Mouse (Mus musculus): Measurements from ENCODE around the gene Nkain1. TPM values are rescaled to one million over a fixed set of nuclear protein-coding genes. Genes with fewer than 3 reads are reported as not detected.

Nkain1 gene
- polyA plus RNA-seq, 1 experiment: 109 TPM

GRCm38 (mm10) chr4:130559220-130559619, 14.8 kb downstream of the Nkain1 start:
- whole genome bisulfite sequencing: 89% methylated on average over 3 of the region's 3 CpGs
- Histone ChIP-seq H3K4me1 (ENCODE audit: control insufficient read depth, insufficient read depth, low read length) (peaks cover 75% of the 10 kb centered on the region), H3K27ac (ENCODE audit: insufficient read depth, low read length) (0 out of 2 replicates have a peak overlapping the region, but pooled peaks have one; percentile 19), H3K27me3 (ENCODE audit: control insufficient read depth, insufficient read depth, low read length) (no peaks in the 10 kb centered on the region; the same call in 1 of the 2 replicates), H3K4me3 (replicated peaks; ENCODE audit: insufficient read depth, low read depth, low read length) (no peak overlapping the region)
- no peak for TF ChIP-seq CTCF (IDR thresholded peaks at IDR 0.05; ENCODE audit: borderline replicate concordance, insufficient read depth, low read depth, low read length)
- no peak for TF ChIP-seq POLR2A (IDR thresholded peaks at IDR 0.05; ENCODE audit: borderline replicate concordance, insufficient read depth, low read length)
- no peak for DNase-seq

GRCm38 (mm10) chr4:130557852-130558251, 16.1 kb downstream of the Nkain1 start:
- DNase-seq: peak; percentile 92 to 94
- Histone ChIP-seq H3K27ac (ENCODE audit: insufficient read depth, low read length) (peak overlapping the region; percentile 22), H3K27me3 (ENCODE audit: control insufficient read depth, insufficient read depth, low read length) (no peaks in the 10 kb centered on the region; the same call in 1 of the 2 replicates), H3K4me1 (ENCODE audit: control insufficient read depth, insufficient read depth, low read length) (peaks cover 75% of the 10 kb centered on the region), H3K4me3 (replicated peaks; ENCODE audit: insufficient read depth, low read depth, low read length) (peak overlapping the region; percentile 21)
- no peak for TF ChIP-seq CTCF (IDR thresholded peaks at IDR 0.05; ENCODE audit: borderline replicate concordance, insufficient read depth, low read depth, low read length)
- peak; percentile 30; the same call in 1 of the 2 replicates for TF ChIP-seq POLR2A (IDR thresholded peaks at IDR 0.05; ENCODE audit: borderline replicate concordance, insufficient read depth, low read length)
- WGBS: 5% methylated on average over 12 of the region's 12 CpGs

GRCm38 (mm10) chr4:130556992-130557391, 17.0 kb downstream of the Nkain1 start:
- Histone ChIP-seq H3K27ac (ENCODE audit: insufficient read depth, low read length) (peak overlapping the region; percentile 22), H3K27me3 (ENCODE audit: control insufficient read depth, insufficient read depth, low read length) (no peaks in the 10 kb centered on the region; the same call in 1 of the 2 replicates), H3K4me1 (ENCODE audit: control insufficient read depth, insufficient read depth, low read length) (peaks cover 81% of the 10 kb centered on the region), H3K4me3 (replicated peaks; ENCODE audit: insufficient read depth, low read depth, low read length) (no peak overlapping the region)
- no peak for TF ChIP-seq CTCF (IDR thresholded peaks at IDR 0.05; ENCODE audit: borderline replicate concordance, insufficient read depth, low read depth, low read length)
- TF ChIP-seq POLR2A (IDR thresholded peaks at IDR 0.05; ENCODE audit: borderline replicate concordance, insufficient read depth, low read length): no peak
- 71% methylated on average over 1 of the region's 1 CpGs for WGBS
- no peak for DNase-seq

GRCm38 (mm10) chr4:130556224-130556623, 17.7 kb downstream of the Nkain1 start:
- TF ChIP-seq POLR2A (IDR thresholded peaks at IDR 0.05; ENCODE audit: borderline replicate concordance, insufficient read depth, low read length): no peak
- TF ChIP-seq CTCF (IDR thresholded peaks at IDR 0.05; ENCODE audit: borderline replicate concordance, insufficient read depth, low read depth, low read length): peak; percentile 30; the same call in 1 of the 2 replicates
- H3K4me1 ChIP-seq (ENCODE audit: control insufficient read depth, insufficient read depth, low read length): peaks cover 78% of the 10 kb centered on the region
- no peak for DNase-seq
- H3K27me3 ChIP-seq (ENCODE audit: control insufficient read depth, insufficient read depth, low read length): no peaks in the 10 kb centered on the region; the same call in 1 of the 2 replicates
- no peak overlapping the region for H3K4me3 ChIP-seq (replicated peaks; ENCODE audit: insufficient read depth, low read depth, low read length)
- H3K27ac ChIP-seq (ENCODE audit: insufficient read depth, low read length): peak overlapping the region; percentile 9; the same call in 1 of the 2 replicates
- 45% methylated on average over 5 of the region's 5 CpGs for WGBS

- 32% methylated on average over 6 of the region's 6 CpGs for WGBS
- H3K4me1 ChIP-seq (ENCODE audit: control insufficient read depth, insufficient read depth, low read length): peaks cover 63% of the 10 kb centered on the region
- TF ChIP-seq CTCF (IDR thresholded peaks at IDR 0.05; ENCODE audit: borderline replicate concordance, insufficient read depth, low read depth, low read length): no peak
- no peak for TF ChIP-seq POLR2A (IDR thresholded peaks at IDR 0.05; ENCODE audit: borderline replicate concordance, insufficient read depth, low read length)
- H3K27ac ChIP-seq (ENCODE audit: insufficient read depth, low read length): 0 out of 2 replicates have a peak overlapping the region, but pooled peaks have one; percentile 62
- no peaks in the 10 kb centered on the region; the same call in 1 of the 2 replicates for H3K27me3 ChIP-seq (ENCODE audit: control insufficient read depth, insufficient read depth, low read length)
- no peak overlapping the region for H3K4me3 ChIP-seq (replicated peaks; ENCODE audit: insufficient read depth, low read depth, low read length)
- DNase-seq: no peak
Observed at GRCm38 (mm10) chr4:130553121-130553448, 20.9 kb downstream of the Nkain1 start.

- 47% methylated on average over 8 of the region's 8 CpGs for WGBS
- Histone ChIP-seq H3K27me3 (ENCODE audit: control insufficient read depth, insufficient read depth, low read length) (no peaks in the 10 kb centered on the region; the same call in 1 of the 2 replicates), H3K4me1 (ENCODE audit: control insufficient read depth, insufficient read depth, low read length) (peaks cover 63% of the 10 kb centered on the region), H3K4me3 (replicated peaks; ENCODE audit: insufficient read depth, low read depth, low read length) (no peak overlapping the region), H3K27ac (ENCODE audit: insufficient read depth, low read length) (peak overlapping the region; percentile 62)
- TF ChIP-seq CTCF (IDR thresholded peaks at IDR 0.05; ENCODE audit: borderline replicate concordance, insufficient read depth, low read depth, low read length): no peak
- TF ChIP-seq POLR2A (IDR thresholded peaks at IDR 0.05; ENCODE audit: borderline replicate concordance, insufficient read depth, low read length): no peak
- no peak for DNase-seq
Observed at GRCm38 (mm10) chr4:130552312-130553120, 21.5 kb downstream of the Nkain1 start.

- DNase-seq: no peak
- Histone ChIP-seq H3K4me1 (ENCODE audit: control insufficient read depth, insufficient read depth, low read length) (peaks cover 68% of the 10 kb centered on the region), H3K27ac (ENCODE audit: insufficient read depth, low read length) (0 out of 2 replicates have a peak overlapping the region, but pooled peaks have one; percentile 17), H3K27me3 (ENCODE audit: control insufficient read depth, insufficient read depth, low read length) (no peaks in the 10 kb centered on the region), H3K4me3 (replicated peaks; ENCODE audit: insufficient read depth, low read depth, low read length) (no peak overlapping the region)
- WGBS: 32% methylated on average over 9 of the region's 9 CpGs
- no peak for TF ChIP-seq POLR2A (IDR thresholded peaks at IDR 0.05; ENCODE audit: borderline replicate concordance, insufficient read depth, low read length)
- no peak for TF ChIP-seq CTCF (IDR thresholded peaks at IDR 0.05; ENCODE audit: borderline replicate concordance, insufficient read depth, low read depth, low read length)
Observed at GRCm38 (mm10) chr4:130550511-130550910, 23.5 kb downstream of the Nkain1 start.

GRCm38 (mm10) chr4:130549189-130549588, 24.8 kb downstream of the Nkain1 start:
- DNase-seq: no peak
- Histone ChIP-seq H3K4me1 (ENCODE audit: control insufficient read depth, insufficient read depth, low read length) (peaks cover 62% of the 10 kb centered on the region), H3K4me3 (replicated peaks; ENCODE audit: insufficient read depth, low read depth, low read length) (no peak overlapping the region), H3K27ac (ENCODE audit: insufficient read depth, low read length) (peak overlapping the region; percentile 55; the same call in 1 of the 2 replicates), H3K27me3 (ENCODE audit: control insufficient read depth, insufficient read depth, low read length) (no peaks in the 10 kb centered on the region)
- peak; percentile 63 for TF ChIP-seq CTCF (IDR thresholded peaks at IDR 0.05; ENCODE audit: borderline replicate concordance, insufficient read depth, low read depth, low read length)
- TF ChIP-seq POLR2A (IDR thresholded peaks at IDR 0.05; ENCODE audit: borderline replicate concordance, insufficient read depth, low read length): no peak
- 91% methylated on average over 8 of the region's 8 CpGs for WGBS
